Mouse (Mus musculus): Measurements from ENCODE around the gene Cers6. TPM values are rescaled to one million over a fixed set of nuclear protein-coding genes. Genes with fewer than 3 reads are reported as not detected.
A peak's percentile ranks its signal among the peaks of the same experiment; 100 is the strongest.

The Cers6 gene
- polyA plus RNA-seq, 1 experiment from 2014 or later: 70.7 TPM

GRCm38 (mm10) chr2:69098701-69099100 is 237.5 kb downstream of the Cers6 start:
- 81% methylated on average over 3 of the region's 3 CpGs for WGBS
- H3K9ac ChIP-seq: no peak overlapping the region
- H3K4me2 ChIP-seq: no peak overlapping the region
- no peaks in the 10 kb centered on the region for H3K36me3 ChIP-seq (replicated peaks)
- no peaks in the 10 kb centered on the region for H3K4me1 ChIP-seq
- H3K27ac ChIP-seq: no peak overlapping the region
- no peaks in the 10 kb centered on the region for H3K27me3 ChIP-seq (replicated peaks)
- ATAC-seq (replicated peaks): 0 out of 2 replicates have a peak, but pooled peaks have one; percentile 20
- H3K4me3 ChIP-seq: no peak overlapping the region
- H3K9me3 ChIP-seq: no peaks in the 10 kb centered on the region

- no peak overlapping the region for H3K4me2 ChIP-seq
- H3K36me3 ChIP-seq (replicated peaks): no peaks in the 10 kb centered on the region
- no peaks in the 10 kb centered on the region for H3K4me1 ChIP-seq
- H3K9ac ChIP-seq: no peak overlapping the region
- no peaks in the 10 kb centered on the region for H3K9me3 ChIP-seq
- H3K4me3 ChIP-seq: no peak overlapping the region
- no peak overlapping the region for H3K27ac ChIP-seq
- no peaks in the 10 kb centered on the region for H3K27me3 ChIP-seq (replicated peaks)
- WGBS: 87% methylated on average over 7 of the region's 7 CpGs
- ATAC-seq (replicated peaks): no peak
These were observed 237.9 kb downstream of the Cers6 start for GRCm38 (mm10) chr2:69099147-69099546.

GRCm38 (mm10) chr2:69100706-69101105 is 239.5 kb downstream of the Cers6 start:
- Histone ChIP-seq H3K9me3 (no peaks in the 10 kb centered on the region), H3K4me3 (no peak overlapping the region), H3K27ac (no peak overlapping the region), H3K4me1 (no peaks in the 10 kb centered on the region), H3K36me3 (replicated peaks) (no peaks in the 10 kb centered on the region), H3K9ac (no peak overlapping the region), H3K4me2 (no peak overlapping the region), H3K27me3 (replicated peaks) (no peaks in the 10 kb centered on the region)
- WGBS: 21% methylated on average over 3 of the region's 3 CpGs
- peak; percentile 62; the same call in 1 of the 2 replicates for ATAC-seq (replicated peaks)

GRCm38 (mm10) chr2:69103526-69103925 is 242.3 kb downstream of the Cers6 start:
- Histone ChIP-seq H3K9me3 (no peaks in the 10 kb centered on the region), H3K9ac (no peak overlapping the region), H3K4me2 (no peak overlapping the region), H3K4me1 (no peaks in the 10 kb centered on the region), H3K27ac (no peak overlapping the region), H3K36me3 (replicated peaks) (no peaks in the 10 kb centered on the region), H3K4me3 (no peak overlapping the region), H3K27me3 (replicated peaks) (no peaks in the 10 kb centered on the region)
- WGBS: 80% methylated on average over 3 of the region's 3 CpGs
- ATAC-seq (replicated peaks): no peak

- 44% methylated on average over 10 of the region's 10 CpGs for WGBS
- ATAC-seq (replicated peaks): no peak
- no peak overlapping the region for H3K4me2 ChIP-seq
- H3K9me3 ChIP-seq: no peaks in the 10 kb centered on the region
- no peaks in the 10 kb centered on the region for H3K36me3 ChIP-seq (replicated peaks)
- H3K27me3 ChIP-seq (replicated peaks): no peaks in the 10 kb centered on the region
- H3K27ac ChIP-seq: no peak overlapping the region
- H3K9ac ChIP-seq: no peak overlapping the region
- no peak overlapping the region for H3K4me3 ChIP-seq
- no peaks in the 10 kb centered on the region for H3K4me1 ChIP-seq
These were observed 243.4 kb downstream of the Cers6 start for GRCm38 (mm10) chr2:69104511-69105145.

- no peaks in the 10 kb centered on the region for H3K9me3 ChIP-seq
- H3K4me1 ChIP-seq: no peaks in the 10 kb centered on the region
- no peaks in the 10 kb centered on the region for H3K36me3 ChIP-seq (replicated peaks)
- no peak overlapping the region for H3K9ac ChIP-seq
- ATAC-seq (replicated peaks): no peak
- WGBS: 88% methylated on average over 5 of the region's 5 CpGs
- H3K27ac ChIP-seq: no peak overlapping the region
- no peaks in the 10 kb centered on the region for H3K27me3 ChIP-seq (replicated peaks)
- no peak overlapping the region for H3K4me2 ChIP-seq
- no peak overlapping the region for H3K4me3 ChIP-seq
These were observed 248.0 kb downstream of the Cers6 start for GRCm38 (mm10) chr2:69109246-69109645.

- Histone ChIP-seq H3K36me3 (replicated peaks) (no peaks in the 10 kb centered on the region), H3K4me1 (no peaks in the 10 kb centered on the region), H3K4me2 (no peak overlapping the region), H3K27ac (no peak overlapping the region), H3K9ac (no peak overlapping the region), H3K9me3 (no peaks in the 10 kb centered on the region), H3K4me3 (no peak overlapping the region), H3K27me3 (replicated peaks) (no peaks in the 10 kb centered on the region)
- 66% methylated on average over 7 of the region's 7 CpGs for WGBS
- no peak for ATAC-seq (replicated peaks)
These were observed 248.5 kb downstream of the Cers6 start for GRCm38 (mm10) chr2:69109710-69110109.

- Histone ChIP-seq H3K9ac (no peak overlapping the region), H3K4me2 (no peak overlapping the region), H3K27ac (no peak overlapping the region), H3K27me3 (replicated peaks) (no peaks in the 10 kb centered on the region), H3K4me1 (no peaks in the 10 kb centered on the region), H3K36me3 (replicated peaks) (0 out of 2 replicates have a peak, but pooled peaks cover 5% of the 10 kb centered on the region), H3K4me3 (no peak overlapping the region), H3K9me3 (no peaks in the 10 kb centered on the region)
- WGBS: 92% methylated on average over 5 of the region's 5 CpGs
- no peak for ATAC-seq (replicated peaks)
These were observed 251.4 kb downstream of the Cers6 start for GRCm38 (mm10) chr2:69112609-69113008.

GRCm38 (mm10) chr2:69113829-69114547 is 252.7 kb downstream of the Cers6 start:
- ATAC-seq (replicated peaks): no peak
- 66% methylated on average over 10 of the region's 10 CpGs for WGBS

GRCm38 (mm10) chr2:69115921-69116320 is 254.7 kb downstream of the Cers6 start:
- 91% methylated on average over 3 of the region's 3 CpGs for WGBS
- Histone ChIP-seq H3K9ac (no peak overlapping the region), H3K27me3 (replicated peaks) (no peaks in the 10 kb centered on the region), H3K36me3 (replicated peaks) (0 out of 2 replicates have a peak, but pooled peaks cover 5% of the 10 kb centered on the region), H3K27ac (no peak overlapping the region), H3K4me3 (no peak overlapping the region), H3K9me3 (no peaks in the 10 kb centered on the region), H3K4me2 (no peak overlapping the region), H3K4me1 (no peaks in the 10 kb centered on the region)
- no peak for ATAC-seq (replicated peaks)

More at GRCm38 (mm10) chr2:69113829-69114547, 252.7 kb downstream of the Cers6 start:
- H3K4me3 ChIP-seq: no peak overlapping the region
- no peak overlapping the region for H3K4me2 ChIP-seq
- no peak overlapping the region for H3K27ac ChIP-seq
- H3K27me3 ChIP-seq (replicated peaks): no peaks in the 10 kb centered on the region
- no peak overlapping the region for H3K9ac ChIP-seq
- H3K9me3 ChIP-seq: no peaks in the 10 kb centered on the region
- H3K4me1 ChIP-seq: no peaks in the 10 kb centered on the region
- H3K36me3 ChIP-seq (replicated peaks): 0 out of 2 replicates have a peak, but pooled peaks cover 5% of the 10 kb centered on the region

GRCm38 (mm10) chr2:69116767-69117166 is 255.5 kb downstream of the Cers6 start:
- H3K36me3 ChIP-seq (replicated peaks): 0 out of 2 replicates have a peak, but pooled peaks cover 5% of the 10 kb centered on the region
- no peaks in the 10 kb centered on the region for H3K4me1 ChIP-seq
- H3K9ac ChIP-seq: no peak overlapping the region
- no peak for ATAC-seq (replicated peaks)
- H3K27ac ChIP-seq: no peak overlapping the region
- H3K27me3 ChIP-seq (replicated peaks): no peaks in the 10 kb centered on the region
- WGBS: 63% methylated on average over 4 of the region's 4 CpGs
- H3K9me3 ChIP-seq: no peaks in the 10 kb centered on the region
- H3K4me3 ChIP-seq: no peak overlapping the region
- H3K4me2 ChIP-seq: no peak overlapping the region

- Histone ChIP-seq H3K36me3 (replicated peaks) (0 out of 2 replicates have a peak, but pooled peaks cover 5% of the 10 kb centered on the region), H3K4me2 (no peak overlapping the region), H3K4me1 (no peaks in the 10 kb centered on the region), H3K4me3 (no peak overlapping the region), H3K9me3 (no peaks in the 10 kb centered on the region), H3K27me3 (replicated peaks) (no peaks in the 10 kb centered on the region), H3K27ac (no peak overlapping the region), H3K9ac (no peak overlapping the region)
- ATAC-seq (replicated peaks): no peak
- WGBS: 91% methylated on average over 1 of the region's 1 CpGs
These were observed 257.8 kb downstream of the Cers6 start for GRCm38 (mm10) chr2:69118994-69119393.

All from midbrain, embryonic 15.5 days (tissue).